Mouse (Mus musculus) limb, embryonic 10.5 days (tissue): ENCODE data around the gene Rnf185. TPM values are rescaled to one million over a fixed set of nuclear protein-coding genes. Genes with fewer than 3 reads are reported as not detected.

Experiments used
- DNase-seq: peaks from one replicate; pipeline ENCODE4 v3.0.0-alpha.2; 2017; ENCODE audit warnings: low spot score
- H3K27ac ChIP-seq: fragments of 300-500 bp; sonication (generic); 2 replicates; pipeline ENCODE4 v1.5.1; 2016; ENCODE audit warnings: mild to moderate bottlenecking
- H3K27me3 ChIP-seq: fragments of 300-500 bp; sonication (generic); 2 replicates; pipeline ENCODE4 v1.6.1; 2016; ENCODE audit warnings: low read depth, mild to moderate bottlenecking; ENCODE audit not compliant: poor library complexity, severe bottlenecking
- H3K36me3 ChIP-seq: fragments of 300-500 bp; sonication (generic); 2 replicates; pipeline ENCODE4 v1.6.1; 2016; ENCODE audit warnings: mild to moderate bottlenecking, moderate library complexity
- H3K4me1 ChIP-seq: fragments of 300-500 bp; sonication (generic); 2 replicates; pipeline ENCODE4 v1.6.1; 2016
- H3K4me3 ChIP-seq: fragments of 300-500 bp; sonication (generic); 2 replicates; pipeline ENCODE4 v1.5.1; 2016; ENCODE audit warnings: mild to moderate bottlenecking, moderate library complexity
- H3K9me3 ChIP-seq: fragments of 300-500 bp; sonication (generic); replicated peaks from 2 replicates; pipeline ENCODE4 v1.6.1; 2016; ENCODE audit warnings: mild to moderate bottlenecking
- WGBS: fragments of 180-500 bp; shearing (Covaris S2); methylation state at CpG from one replicate; pipeline ENCODE4 v1.1.7; 2016; 5-methylcytosine and 5-hydroxymethylcytosine counted together
- polyA plus RNA-seq: library from polyadenylated mRNA; unstranded; fragments of >200 nt; fragmentation: Nextera tagmentation; extraction: Ambion mirVana; gene quantifications from 2 replicates; pipeline ENCODE4 v1.2.1, GENCODE M21; 2016

Gene Rnf185
- polyA plus RNA-seq, 1 experiment from 2014 or later: 47.1 TPM

- peaks cover 8% of the 10 kb centered on the region; the same call in 1 of the 2 replicates for H3K27me3 ChIP-seq
- H3K36me3 ChIP-seq: no peaks in the 10 kb centered on the region
- 6% methylated on average over 34 of the region's 34 CpGs for WGBS
- H3K9me3 ChIP-seq: no peaks in the 10 kb centered on the region
- peak overlapping the region; percentile 88 for H3K27ac ChIP-seq
- peaks cover 13% of the 10 kb centered on the region for H3K4me1 ChIP-seq
- H3K4me3 ChIP-seq: peak overlapping the region; percentile 89
- peak; percentile 42 for DNase-seq
These were observed 43.8 kb downstream of the Rnf185 start for GRCm38 (mm10) chr11:3408131-3408996.

GRCm38 (mm10) chr11:3404287-3405047 lies 47.7 kb downstream of the Rnf185 start:
- no peak overlapping the region for H3K27ac ChIP-seq
- no peak for DNase-seq
- WGBS: 89% methylated on average over 7 of the region's 7 CpGs
- H3K9me3 ChIP-seq: no peaks in the 10 kb centered on the region
- H3K4me3 ChIP-seq: no peak overlapping the region
- peaks cover 8% of the 10 kb centered on the region; the same call in 1 of the 2 replicates for H3K27me3 ChIP-seq
- H3K36me3 ChIP-seq: no peaks in the 10 kb centered on the region
- H3K4me1 ChIP-seq: peaks cover 13% of the 10 kb centered on the region

- no peaks in the 10 kb centered on the region for H3K36me3 ChIP-seq
- H3K9me3 ChIP-seq: no peaks in the 10 kb centered on the region
- peaks cover 5% of the 10 kb centered on the region for H3K4me1 ChIP-seq
- no peak overlapping the region for H3K27ac ChIP-seq
- 84% methylated on average over 3 of the region's 3 CpGs for WGBS
- no peak for DNase-seq
- no peak overlapping the region for H3K4me3 ChIP-seq
- peaks cover 7% of the 10 kb centered on the region; the same call in 1 of the 2 replicates for H3K27me3 ChIP-seq
These were observed 49.1 kb downstream of the Rnf185 start for GRCm38 (mm10) chr11:3403024-3403423.

GRCm38 (mm10) chr11:3398318-3398717 lies 53.8 kb downstream of the Rnf185 start:
- no peaks in the 10 kb centered on the region for H3K36me3 ChIP-seq

GRCm38 (mm10) chr11:3396562-3396961 lies 55.6 kb downstream of the Rnf185 start:
- 81% methylated on average over 8 of the region's 8 CpGs for WGBS

More at GRCm38 (mm10) chr11:3398318-3398717, 53.8 kb downstream of the Rnf185 start:
- Histone ChIP-seq H3K4me1 (peaks cover 3% of the 10 kb centered on the region; the same call in 1 of the 2 replicates), H3K27me3 (no peaks in the 10 kb centered on the region), H3K9me3 (no peaks in the 10 kb centered on the region), H3K4me3 (no peak overlapping the region), H3K27ac (no peak overlapping the region)
- WGBS: 60% methylated on average over 1 of the region's 1 CpGs
- no peak for DNase-seq

GRCm38 (mm10) chr11:3396091-3396490 lies 56.1 kb downstream of the Rnf185 start:
- Histone ChIP-seq H3K4me1 (peaks cover 3% of the 10 kb centered on the region; the same call in 1 of the 2 replicates), H3K27ac (no peak overlapping the region), H3K36me3 (no peaks in the 10 kb centered on the region), H3K27me3 (no peaks in the 10 kb centered on the region), H3K4me3 (no peak overlapping the region), H3K9me3 (no peaks in the 10 kb centered on the region)
- 82% methylated on average over 3 of the region's 3 CpGs for WGBS
- no peak for DNase-seq

More at GRCm38 (mm10) chr11:3396562-3396961, 55.6 kb downstream of the Rnf185 start:
- no peaks in the 10 kb centered on the region for H3K36me3 ChIP-seq
- no peak overlapping the region for H3K27ac ChIP-seq
- no peaks in the 10 kb centered on the region for H3K27me3 ChIP-seq
- no peak overlapping the region for H3K4me3 ChIP-seq
- H3K4me1 ChIP-seq: peaks cover 3% of the 10 kb centered on the region; the same call in 1 of the 2 replicates
- no peak for DNase-seq
- H3K9me3 ChIP-seq: no peaks in the 10 kb centered on the region

GRCm38 (mm10) chr11:3394520-3394919 lies 57.6 kb downstream of the Rnf185 start:
- H3K27me3 ChIP-seq: no peaks in the 10 kb centered on the region
- H3K36me3 ChIP-seq: no peaks in the 10 kb centered on the region
- H3K4me3 ChIP-seq: no peak overlapping the region
- peaks cover 8% of the 10 kb centered on the region for H3K4me1 ChIP-seq
- WGBS: 75% methylated on average over 5 of the region's 5 CpGs
- H3K27ac ChIP-seq: 0 out of 2 replicates have a peak overlapping the region, but pooled peaks have one; percentile 1
- no peak for DNase-seq
- no peaks in the 10 kb centered on the region for H3K9me3 ChIP-seq

GRCm38 (mm10) chr11:3392526-3392925 lies 59.6 kb downstream of the Rnf185 start:
- no peaks in the 10 kb centered on the region; the same call in 1 of the 2 replicates for H3K36me3 ChIP-seq
- H3K4me1 ChIP-seq: peaks cover 5% of the 10 kb centered on the region; the same call in 1 of the 2 replicates
- no peaks in the 10 kb centered on the region for H3K27me3 ChIP-seq
- no peak overlapping the region for H3K27ac ChIP-seq
- no peaks in the 10 kb centered on the region for H3K9me3 ChIP-seq
- no peak overlapping the region for H3K4me3 ChIP-seq
- DNase-seq: no peak
- 87% methylated on average over 8 of the region's 8 CpGs for WGBS

- Histone ChIP-seq H3K27me3 (no peaks in the 10 kb centered on the region), H3K4me1 (peaks cover 10% of the 10 kb centered on the region; the same call in 1 of the 2 replicates), H3K36me3 (no peaks in the 10 kb centered on the region; the same call in 1 of the 2 replicates), H3K4me3 (no peak overlapping the region), H3K9me3 (no peaks in the 10 kb centered on the region), H3K27ac (no peak overlapping the region)
- DNase-seq: no peak
- WGBS: 91% methylated on average over 5 of the region's 5 CpGs
These were observed 61.4 kb downstream of the Rnf185 start for GRCm38 (mm10) chr11:3390789-3391188.

- Histone ChIP-seq H3K36me3 (no peaks in the 10 kb centered on the region; the same call in 1 of the 2 replicates), H3K4me3 (no peak overlapping the region), H3K27me3 (no peaks in the 10 kb centered on the region), H3K4me1 (peaks cover 10% of the 10 kb centered on the region; the same call in 1 of the 2 replicates), H3K27ac (no peak overlapping the region), H3K9me3 (no peaks in the 10 kb centered on the region)
- 60% methylated on average over 5 of the region's 5 CpGs for WGBS
- DNase-seq: no peak
These were observed 62.2 kb downstream of the Rnf185 start for GRCm38 (mm10) chr11:3389996-3390395.

GRCm38 (mm10) chr11:3387482-3388196 lies 64.5 kb downstream of the Rnf185 start:
- no peaks in the 10 kb centered on the region for H3K27me3 ChIP-seq
- no peak overlapping the region for H3K27ac ChIP-seq
- H3K4me1 ChIP-seq: peaks cover 10% of the 10 kb centered on the region; the same call in 1 of the 2 replicates
- no peak overlapping the region for H3K4me3 ChIP-seq
- H3K36me3 ChIP-seq: peaks cover 10% of the 10 kb centered on the region
- H3K9me3 ChIP-seq: no peaks in the 10 kb centered on the region
- DNase-seq: no peak
- 87% methylated on average over 6 of the region's 6 CpGs for WGBS

- WGBS: 25% methylated on average over 4 of the region's 4 CpGs
- no peak overlapping the region for H3K27ac ChIP-seq
- H3K9me3 ChIP-seq: no peaks in the 10 kb centered on the region
- H3K27me3 ChIP-seq: no peaks in the 10 kb centered on the region
- no peak overlapping the region for H3K4me3 ChIP-seq
- peaks cover 10% of the 10 kb centered on the region; the same call in 1 of the 2 replicates for H3K4me1 ChIP-seq
- H3K36me3 ChIP-seq: peaks cover 12% of the 10 kb centered on the region
- DNase-seq: peak; percentile 85
These were observed 65.2 kb downstream of the Rnf185 start for GRCm38 (mm10) chr11:3386941-3387368.
